Mouse (Mus musculus): Measurements from ENCODE around the gene Zc3h7a.

- TF ChIP-seq CTCF (IDR thresholded peaks at IDR 0.05; ENCODE audit: low read depth): no peak
- TF ChIP-seq EP300 (IDR thresholded peaks at IDR 0.05; ENCODE audit: low read depth): no peak
Measured at GRCm38 (mm10) chr16:11097301-11097700, 78.9 kb downstream of the Zc3h7a start.
